Mouse (Mus musculus) kidney, embryonic 16.5 days (tissue): ENCODE measurements at regions not wholly inside any gene's neighbourhood (a gene's known extent, or its start where the extent isn't known, plus 50 kb on each side); places are given as distances from the start of the nearest gene placed in this dataset.

Source experiments
- ATAC-seq: fragments of 200-750 bp; cut with Nextera tagmentation; 2 replicates; pipeline ENCODE4 v1.8.0; 2017; ENCODE audit warnings: moderate TSS enrichment; ENCODE audit not compliant: low FRiP score, low TSS enrichment
- H3K27ac ChIP-seq: fragments of 300-500 bp; sonication (generic); 2 replicates; pipeline ENCODE4 v1.5.1; 2014; ENCODE audit warnings: low read length
- H3K27me3 ChIP-seq: fragments of 300-500 bp; sonication (generic); 2 replicates; pipeline ENCODE4 v1.6.1; 2014; ENCODE audit warnings: low read length, control low read depth, mixed read lengths; ENCODE audit not compliant: insufficient read depth
- H3K36me3 ChIP-seq: fragments of 300-500 bp; sonication (generic); 2 replicates; pipeline ENCODE4 v1.6.1; 2014; ENCODE audit warnings: low read length, control low read depth, mixed read lengths; ENCODE audit not compliant: insufficient read depth
- H3K4me1 ChIP-seq: fragments of 300-500 bp; sonication (generic); 2 replicates; pipeline ENCODE4 v1.6.1; 2014; ENCODE audit warnings: low read length, control low read depth, mixed read lengths; ENCODE audit not compliant: insufficient read depth
- H3K4me2 ChIP-seq: fragments of 300-500 bp; sonication (generic); replicated peaks from 2 replicates; pipeline ENCODE4 v1.6.1; 2014; ENCODE audit warnings: low read depth, low read length
- H3K4me3 ChIP-seq: fragments of 300-500 bp; sonication (generic); 2 replicates; pipeline ENCODE4 v1.5.1; 2014; ENCODE audit warnings: mild to moderate bottlenecking, low read length
- H3K9ac ChIP-seq: fragments of 300-500 bp; sonication (generic); replicated peaks from 2 replicates; pipeline ENCODE4 v1.6.1; 2014; ENCODE audit warnings: low read length
- H3K9me3 ChIP-seq: fragments of 300-500 bp; sonication (generic); 2 replicates; pipeline ENCODE4 v1.6.1; 2016; ENCODE audit warnings: low read length, control low read depth
- WGBS: fragments of 180-500 bp; shearing (Covaris S2); extraction: QIAGEN DNeasy Blood & Tissue Kit; methylation state at CpG from one replicate; pipeline ENCODE4 v1.1.7; 2014; 5-methylcytosine and 5-hydroxymethylcytosine counted together

DNA sequence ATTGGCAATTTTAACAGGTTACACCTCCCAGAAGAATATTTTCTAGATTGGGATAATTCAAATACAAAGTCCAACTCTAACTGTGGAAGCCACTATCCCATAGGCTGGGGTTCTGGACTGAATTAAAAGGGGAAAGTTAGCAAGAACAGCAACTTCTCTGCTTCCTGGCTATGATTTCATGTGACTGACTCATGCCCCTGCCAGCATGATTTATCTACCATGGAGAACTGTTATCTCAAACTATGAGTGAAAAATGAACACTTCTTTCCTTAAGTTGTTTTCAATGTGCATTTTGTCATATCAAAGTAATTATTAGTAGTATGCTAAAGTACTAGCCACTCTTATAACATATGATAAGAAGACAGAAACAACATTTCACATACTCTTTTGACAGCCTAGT is 1394.7 kb upstream of the Dsel start:
- no peaks in the 10 kb centered on the region for H3K36me3 ChIP-seq
- H3K9ac ChIP-seq: no peak overlapping the region
- no peaks in the 10 kb centered on the region for H3K4me1 ChIP-seq
- H3K4me3 ChIP-seq: no peak overlapping the region
- no peaks in the 10 kb centered on the region for H3K9me3 ChIP-seq
- no peaks in the 10 kb centered on the region for H3K27me3 ChIP-seq
- H3K4me2 ChIP-seq: no peak overlapping the region
- no peak for ATAC-seq
- H3K27ac ChIP-seq: no peak overlapping the region

DNA sequence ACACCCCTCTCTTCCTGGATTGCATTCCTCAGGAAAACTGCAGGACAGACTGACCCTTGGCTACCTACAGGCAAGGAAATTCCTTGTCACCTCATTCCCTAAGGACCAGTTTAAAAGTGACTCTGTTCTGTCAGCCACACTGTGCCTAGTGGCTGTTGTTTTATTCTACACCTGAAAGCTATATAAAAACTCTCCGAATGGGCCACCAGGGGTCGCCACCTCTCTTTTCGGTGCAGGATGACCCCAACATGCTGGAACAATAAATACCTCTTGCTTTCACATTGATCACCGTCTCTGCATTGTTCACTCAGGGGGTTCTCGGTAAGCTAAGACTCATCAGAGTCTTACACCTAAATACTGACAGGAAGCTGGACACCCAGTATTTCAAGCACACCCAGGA is 1382.6 kb upstream of the Dsel start:
- no peak overlapping the region for H3K4me3 ChIP-seq
- no peak for ATAC-seq
- no peaks in the 10 kb centered on the region for H3K36me3 ChIP-seq
- no peaks in the 10 kb centered on the region for H3K27me3 ChIP-seq
- 66% methylated on average over 5 of the region's 5 CpGs for WGBS
- H3K9ac ChIP-seq: no peak overlapping the region
- H3K4me2 ChIP-seq: no peak overlapping the region
- no peak overlapping the region for H3K27ac ChIP-seq
- no peaks in the 10 kb centered on the region; the same call in 1 of the 2 replicates for H3K9me3 ChIP-seq
- no peaks in the 10 kb centered on the region for H3K4me1 ChIP-seq

DNA sequence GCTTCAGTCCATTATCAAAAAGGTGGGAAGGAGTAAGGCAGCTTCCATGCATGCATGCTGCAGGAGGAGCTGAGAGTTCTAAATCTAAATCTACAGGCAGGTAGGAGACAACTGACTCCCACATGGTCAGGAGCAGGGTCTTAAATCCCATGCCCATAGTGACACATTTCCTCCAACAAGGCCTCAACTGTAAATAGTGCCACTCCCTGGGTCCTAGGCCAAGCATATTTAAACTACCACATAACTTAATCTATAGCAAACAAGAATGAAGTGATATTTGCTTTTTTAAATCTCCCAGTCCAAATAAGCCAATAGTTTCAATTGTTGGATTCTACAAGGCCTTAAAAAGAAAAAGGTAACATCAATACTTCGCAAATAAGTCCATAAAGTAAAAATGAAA is 1345.4 kb upstream of the Dsel start:
- H3K27me3 ChIP-seq: no peaks in the 10 kb centered on the region
- no peaks in the 10 kb centered on the region for H3K36me3 ChIP-seq
- H3K4me2 ChIP-seq: no peak overlapping the region
- no peak for ATAC-seq
- H3K9me3 ChIP-seq: no peaks in the 10 kb centered on the region
- H3K27ac ChIP-seq: no peak overlapping the region
- no peak overlapping the region for H3K4me3 ChIP-seq
- H3K9ac ChIP-seq: no peak overlapping the region
- no peaks in the 10 kb centered on the region for H3K4me1 ChIP-seq
- WGBS: 85% methylated on average over 1 of the region's 1 CpGs

- Histone ChIP-seq H3K36me3 (no peaks in the 10 kb centered on the region), H3K4me3 (no peak overlapping the region), H3K27ac (no peak overlapping the region), H3K27me3 (no peaks in the 10 kb centered on the region), H3K4me1 (no peaks in the 10 kb centered on the region), H3K9me3 (no peaks in the 10 kb centered on the region), H3K9ac (no peak overlapping the region), H3K4me2 (no peak overlapping the region)
- WGBS: 86% methylated on average over 1 of the region's 1 CpGs
- ATAC-seq: no peak
These were observed 1339.3 kb upstream of the Dsel start for GRCm38 (mm10) chr1:113204019-113204418.

DNA sequence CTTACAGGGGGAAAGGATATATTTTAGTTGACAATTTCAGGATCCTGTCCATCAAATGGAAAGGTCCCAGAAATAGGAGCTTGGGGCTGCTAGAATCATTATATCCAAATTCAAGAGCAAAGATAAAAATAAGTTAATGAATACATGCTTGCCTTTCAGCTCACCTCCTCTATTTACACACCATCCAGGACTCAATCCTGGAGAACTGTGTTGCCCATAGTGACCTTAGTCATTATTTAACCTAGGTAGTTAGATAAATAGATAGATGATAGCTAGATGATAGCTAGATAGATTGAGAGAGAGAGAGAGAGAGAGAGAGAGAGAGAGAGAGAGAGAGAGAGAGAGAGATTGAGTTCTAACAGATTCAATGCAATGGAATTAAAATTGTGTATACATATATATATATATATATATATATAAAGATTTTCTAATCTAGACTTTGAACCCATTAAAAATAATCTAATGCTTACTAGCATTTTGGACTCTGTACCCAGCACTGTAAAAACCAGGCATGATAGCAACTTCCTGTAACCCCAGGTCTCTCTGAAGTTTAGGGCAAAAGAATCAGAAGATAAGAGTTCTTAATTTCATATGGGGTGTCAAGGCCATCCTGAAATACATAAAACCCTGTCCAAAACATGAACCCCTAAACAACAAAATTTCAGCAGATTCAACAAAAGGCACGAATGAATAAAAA is 1329.5 kb upstream of the Dsel start:
- ATAC-seq: no peak
- 62% methylated on average over 1 of the region's 1 CpGs for WGBS

GRCm38 (mm10) chr1:113163173-113163572 is 1298.5 kb upstream of the Dsel start:
- 88% methylated on average over 1 of the region's 1 CpGs for WGBS
- Histone ChIP-seq H3K4me3 (no peak overlapping the region), H3K9me3 (no peaks in the 10 kb centered on the region), H3K4me2 (no peak overlapping the region), H3K36me3 (no peaks in the 10 kb centered on the region), H3K9ac (no peak overlapping the region), H3K27me3 (no peaks in the 10 kb centered on the region), H3K27ac (no peak overlapping the region), H3K4me1 (no peaks in the 10 kb centered on the region)
- ATAC-seq: no peak

More for the DNA sequence above, 1329.5 kb upstream of the Dsel start:
- Histone ChIP-seq H3K4me3 (no peak overlapping the region), H3K9me3 (no peaks in the 10 kb centered on the region), H3K36me3 (no peaks in the 10 kb centered on the region), H3K27me3 (no peaks in the 10 kb centered on the region), H3K27ac (no peak overlapping the region), H3K4me2 (no peak overlapping the region), H3K9ac (no peak overlapping the region), H3K4me1 (no peaks in the 10 kb centered on the region)
